Mouse (Mus musculus) heart, embryonic 16.5 days (tissue): ENCODE results near the gene Gm38392. TPM values are rescaled to one million over a fixed set of nuclear protein-coding genes. Genes with fewer than 3 reads are reported as not detected.
"Not testable (repeated sequence)": the region's sequence is repeated elsewhere in the genome, so short reads cannot be mapped to it uniquely, and the experiment has no call there.

Experiments
- ATAC-seq: fragments of 200-750 bp; cut with Nextera tagmentation; replicated peaks from 2 replicates; pipeline ENCODE4 v1.8.0; 2017; ENCODE audit warnings: moderate number of reproducible peaks; ENCODE audit not compliant: insufficient read depth, low FRiP score; ENCODE audit errors: extremely low read depth
- H3K27ac ChIP-seq: fragments of 300-500 bp; sonication (generic); 2 replicates; pipeline ENCODE4 v1.5.1; 2014; ENCODE audit warnings: mild to moderate bottlenecking, low read length, control low read depth, moderate library complexity
- H3K27me3 ChIP-seq: fragments of 300-500 bp; sonication (generic); 2 replicates; pipeline ENCODE4 v1.6.1; 2014; ENCODE audit warnings: low read length, mixed read lengths; ENCODE audit not compliant: control insufficient read depth, insufficient read depth
- H3K36me3 ChIP-seq: fragments of 300-500 bp; sonication (generic); 2 replicates; pipeline ENCODE4 v1.6.1; 2014; ENCODE audit not compliant: control insufficient read depth, insufficient read depth
- H3K4me1 ChIP-seq: fragments of 300-500 bp; sonication (generic); 2 replicates; pipeline ENCODE4 v1.6.1; 2014; ENCODE audit warnings: low read length, mixed read lengths; ENCODE audit not compliant: control insufficient read depth, insufficient read depth
- H3K4me2 ChIP-seq: fragments of 300-500 bp; sonication (generic); 2 replicates; pipeline ENCODE4 v1.6.1; 2014; ENCODE audit warnings: low read depth, mild to moderate bottlenecking, control low read depth, low read length
- H3K4me3 ChIP-seq: fragments of 300-500 bp; sonication (generic); 2 replicates; pipeline ENCODE4 v1.5.1; 2014; ENCODE audit warnings: mild to moderate bottlenecking, control low read depth, low read length
- H3K9ac ChIP-seq: fragments of 300-500 bp; sonication (generic); 2 replicates; pipeline ENCODE4 v1.6.1; 2014; ENCODE audit warnings: low read length, control low read depth
- H3K9me3 ChIP-seq: fragments of 300-500 bp; sonication (generic); replicated peaks from 2 replicates; pipeline ENCODE4 v1.6.1; 2016; ENCODE audit warnings: low read length; ENCODE audit not compliant: control insufficient read depth
- WGBS: fragments of 180-500 bp; shearing (Covaris S2); extraction: QIAGEN DNeasy Blood & Tissue Kit; methylation state at CpG from one replicate; pipeline ENCODE4 v1.1.7; 2014; 5-methylcytosine and 5-hydroxymethylcytosine counted together
- polyA plus RNA-seq: library from polyadenylated mRNA; unstranded; fragments of >200 nt; fragmentation: Nextera tagmentation; extraction: Ambion mirVana; gene quantifications from 2 replicates; pipeline ENCODE4 v1.2.1, GENCODE M21; 2015

Gene Gm38392
- polyA plus RNA-seq, 1 experiment from 2014 or later, result not detected

GRCm38 (mm10) chr3:88268014-88268413 lies 19.0 kb downstream of the Gm38392 start:
- 53% methylated on average over 6 of the region's 6 CpGs for WGBS
- H3K4me1 ChIP-seq, H3K4me2 ChIP-seq, H3K27me3 ChIP-seq, H3K4me3 ChIP-seq, H3K9me3 ChIP-seq, H3K9ac ChIP-seq, H3K36me3 ChIP-seq, ATAC-seq, H3K27ac ChIP-seq: not testable (repeated sequence)

- no peaks in the 10 kb centered on the region for H3K36me3 ChIP-seq
- no peaks in the 10 kb centered on the region for H3K27me3 ChIP-seq
- H3K9me3 ChIP-seq, result no peaks in the 10 kb centered on the region
- H3K4me3 ChIP-seq, result no peak overlapping the region
- H3K27ac ChIP-seq, result no peak overlapping the region
- no peaks in the 10 kb centered on the region for H3K4me1 ChIP-seq
- no peak overlapping the region for H3K4me2 ChIP-seq
- no peak for ATAC-seq
- H3K9ac ChIP-seq, result no peak overlapping the region
- 60% methylated on average over 3 of the region's 3 CpGs for WGBS
Measured at GRCm38 (mm10) chr3:88262346-88262745, 24.7 kb downstream of the Gm38392 start.

- no peaks in the 10 kb centered on the region for H3K36me3 ChIP-seq
- 0 out of 2 replicates have a peak, but pooled peaks cover 4% of the 10 kb centered on the region for H3K4me1 ChIP-seq
- ATAC-seq, result no peak
- no peak overlapping the region for H3K9ac ChIP-seq
- peaks cover 42% of the 10 kb centered on the region for H3K27me3 ChIP-seq
- H3K4me2 ChIP-seq, result no peak overlapping the region
- no peaks in the 10 kb centered on the region for H3K9me3 ChIP-seq
- no peak overlapping the region for H3K4me3 ChIP-seq
- WGBS, result 52% methylated on average over 7 of the region's 7 CpGs
- H3K27ac ChIP-seq, result no peak overlapping the region
Measured at GRCm38 (mm10) chr3:88256382-88256781, 30.6 kb downstream of the Gm38392 start.

- Histone ChIP-seq H3K9me3 (no peaks in the 10 kb centered on the region), H3K4me2 (no peak overlapping the region), H3K36me3 (no peaks in the 10 kb centered on the region), H3K4me3 (no peak overlapping the region), H3K27me3 (peaks cover 42% of the 10 kb centered on the region), H3K27ac (no peak overlapping the region), H3K4me1 (0 out of 2 replicates have a peak, but pooled peaks cover 4% of the 10 kb centered on the region), H3K9ac (no peak overlapping the region)
- peak; percentile 37; the same call in 1 of the 2 replicates for ATAC-seq
- WGBS, result 48% methylated on average over 6 of the region's 6 CpGs
Measured at GRCm38 (mm10) chr3:88255950-88256349, 31.1 kb downstream of the Gm38392 start.

GRCm38 (mm10) chr3:88254268-88254926 lies 32.6 kb downstream of the Gm38392 start, which contains the start of gene Rhbg:
Gene Rhbg (minus strand): TSS chr3:88254709.
- no peaks in the 10 kb centered on the region for H3K36me3 ChIP-seq
- peaks cover 44% of the 10 kb centered on the region for H3K27me3 ChIP-seq
- ATAC-seq, result no peak
- H3K4me1 ChIP-seq, result 0 out of 2 replicates have a peak, but pooled peaks cover 4% of the 10 kb centered on the region
- WGBS, result under 1% methylated on average over 34 of the region's 34 CpGs
- peak within 1 kb of the TSS; percentile 49; the same call in 1 of the 2 replicates for H3K9ac ChIP-seq
- peak within 1 kb of the TSS; percentile 53 for H3K4me3 ChIP-seq
- peak within 1 kb of the TSS; percentile 76 for H3K4me2 ChIP-seq
- H3K9me3 ChIP-seq, result no peaks in the 10 kb centered on the region
- no peak within 1 kb of the TSS for H3K27ac ChIP-seq

GRCm38 (mm10) chr3:88252739-88253138 lies 34.3 kb downstream of the Gm38392 start:
- no peak overlapping the region for H3K4me2 ChIP-seq
- no peaks in the 10 kb centered on the region for H3K9me3 ChIP-seq
- no peaks in the 10 kb centered on the region for H3K36me3 ChIP-seq
- H3K9ac ChIP-seq, result no peak overlapping the region
- WGBS, result 65% methylated on average over 6 of the region's 6 CpGs
- 0 out of 2 replicates have a peak, but pooled peaks cover 4% of the 10 kb centered on the region for H3K4me1 ChIP-seq
- peaks cover 44% of the 10 kb centered on the region for H3K27me3 ChIP-seq
- H3K27ac ChIP-seq, result no peak overlapping the region
- no peak for ATAC-seq
- no peak overlapping the region for H3K4me3 ChIP-seq

GRCm38 (mm10) chr3:88248406-88248805 lies 38.6 kb downstream of the Gm38392 start:
- Histone ChIP-seq H3K4me3 (no peak overlapping the region), H3K4me1 (no peaks in the 10 kb centered on the region), H3K36me3 (no peaks in the 10 kb centered on the region), H3K9me3 (no peaks in the 10 kb centered on the region), H3K9ac (no peak overlapping the region), H3K4me2 (no peak overlapping the region), H3K27ac (no peak overlapping the region), H3K27me3 (peaks cover 43% of the 10 kb centered on the region)
- no peak for ATAC-seq
- WGBS, result 78% methylated on average over 11 of the region's 11 CpGs

- H3K36me3 ChIP-seq, result no peaks in the 10 kb centered on the region
- ATAC-seq, result no peak
- H3K27ac ChIP-seq, result no peak overlapping the region
- WGBS, result 59% methylated on average over 9 of the region's 9 CpGs
- no peaks in the 10 kb centered on the region for H3K9me3 ChIP-seq
- H3K4me2 ChIP-seq, result no peak overlapping the region
- no peak overlapping the region for H3K9ac ChIP-seq
- H3K4me3 ChIP-seq, result no peak overlapping the region
- H3K4me1 ChIP-seq, result no peaks in the 10 kb centered on the region
- peaks cover 45% of the 10 kb centered on the region for H3K27me3 ChIP-seq
Measured at GRCm38 (mm10) chr3:88247666-88248065, 39.3 kb downstream of the Gm38392 start.

- Histone ChIP-seq H3K27me3 (peaks cover 57% of the 10 kb centered on the region), H3K9ac (no peak overlapping the region), H3K4me2 (no peak overlapping the region), H3K4me1 (no peaks in the 10 kb centered on the region), H3K36me3 (no peaks in the 10 kb centered on the region), H3K4me3 (no peak overlapping the region), H3K9me3 (no peaks in the 10 kb centered on the region), H3K27ac (no peak overlapping the region)
- ATAC-seq, result no peak
- WGBS, result 23% methylated on average over 13 of the region's 13 CpGs
Measured at GRCm38 (mm10) chr3:88245811-88246210, 41.2 kb downstream of the Gm38392 start.
